Mouse (Mus musculus) C2C12 (cell line): ENCODE results near the gene Atp1b3. TPM values are rescaled to one million over a fixed set of nuclear protein-coding genes. Genes with fewer than 3 reads are reported as not detected.
A peak's percentile ranks its signal among the peaks of the same experiment; 100 is the strongest.

Experiments
- H3K27me3 ChIP-seq: one replicate; pipeline ENCODE4 v1.6.1; 2011; ENCODE audit not compliant: control insufficient read depth, insufficient read depth, insufficient read length
- H3K36me3 ChIP-seq: one replicate; pipeline ENCODE4 v1.6.1; 2011; ENCODE audit not compliant: control insufficient read depth, insufficient read depth
- H3K4me3 ChIP-seq: one replicate; pipeline ENCODE4 v1.5.1; 2011; ENCODE audit warnings: mild to moderate bottlenecking, control low read depth; ENCODE audit not compliant: poor library complexity, insufficient read depth, severe bottlenecking
- H3K79me2 ChIP-seq: one replicate; pipeline ENCODE4 v1.6.1; 2011; ENCODE audit not compliant: control insufficient read depth, insufficient read depth
- H3K79me3 ChIP-seq: one replicate; pipeline ENCODE4 v1.6.1; 2011; ENCODE audit warnings: low read depth, control low read depth
- H3ac ChIP-seq: one replicate; pipeline ENCODE3; 2011; ENCODE audit warnings: low read depth; ENCODE audit not compliant: control insufficient read depth, insufficient read length
- CEBPB ChIP-seq: IDR thresholded peaks from one replicate; pipeline ENCODE4 v1.6.1; 2011; ENCODE audit warnings: low read depth, mild to moderate bottlenecking, control low read depth, moderate library complexity
- CTCF ChIP-seq: IDR thresholded peaks from one replicate; pipeline ENCODE4 v1.5.1; 2011; ENCODE audit not compliant: control insufficient read depth, insufficient read depth, insufficient read length
- FOSL1 ChIP-seq: IDR thresholded peaks from one replicate; pipeline ENCODE4 v1.8.0; 2011; ENCODE audit warnings: mild to moderate bottlenecking, low read length; ENCODE audit not compliant: poor library complexity, insufficient read depth, severe bottlenecking
- MAX ChIP-seq: IDR thresholded peaks from one replicate; pipeline ENCODE4 v1.6.1; 2011; ENCODE audit warnings: mild to moderate bottlenecking, control low read depth
- MYOD1 ChIP-seq: IDR thresholded peaks from one replicate; pipeline ENCODE4 v1.6.1; 2011; ENCODE audit warnings: low read depth; ENCODE audit not compliant: control insufficient read depth, insufficient read length
- MYOG ChIP-seq: IDR thresholded peaks from one replicate; pipeline ENCODE4 v1.6.1; 2011; ENCODE audit not compliant: control insufficient read depth, insufficient read length; ENCODE audit errors: extremely low read depth
- USF1 ChIP-seq: IDR thresholded peaks from one replicate; pipeline ENCODE4 v1.6.1; 2011; ENCODE audit warnings: low read depth, mild to moderate bottlenecking, control low read depth, moderate library complexity
- polyA plus RNA-seq: library from polyadenylated mRNA; unstranded; fragments of >200 nt; fragmentation: generic; extraction: Trizol; gene quantifications from one replicate; pipeline ENCODE4 v1.2.1, GENCODE M21; 2012; ENCODE audit warnings: missing spikeins

Gene Atp1b3
- polyA plus RNA-seq, 1 experiment: 102 TPM

GRCm38 (mm10) chr9:96398165-96398564 is 33.9 kb upstream of the Atp1b3 start:
- Histone ChIP-seq H3ac (no peak overlapping the region), H3K36me3 (no peaks in the 10 kb centered on the region), H3K4me3 (no peak overlapping the region), H3K79me3 (no peaks in the 10 kb centered on the region), H3K79me2 (no peaks in the 10 kb centered on the region), H3K27me3 (no peaks in the 10 kb centered on the region)
- TF ChIP-seq MAX (no peak), CEBPB (no peak), FOSL1 (no peak), MYOD1 (no peak), MYOG (no peak), CTCF (no peak), USF1 (no peak)

GRCm38 (mm10) chr9:96394910-96395690 is 30.9 kb upstream of the Atp1b3 start:
- no peak overlapping the region for H3ac ChIP-seq
- TF ChIP-seq FOSL1 (no peak), CTCF (no peak), CEBPB (no peak), USF1 (no peak), MYOD1 (no peak), MYOG (no peak), MAX (no peak)
- no peak overlapping the region for H3K4me3 ChIP-seq
- no peaks in the 10 kb centered on the region for H3K36me3 ChIP-seq
- H3K79me3 ChIP-seq: no peaks in the 10 kb centered on the region
- H3K27me3 ChIP-seq: no peaks in the 10 kb centered on the region
- H3K79me2 ChIP-seq: no peaks in the 10 kb centered on the region

DNA sequence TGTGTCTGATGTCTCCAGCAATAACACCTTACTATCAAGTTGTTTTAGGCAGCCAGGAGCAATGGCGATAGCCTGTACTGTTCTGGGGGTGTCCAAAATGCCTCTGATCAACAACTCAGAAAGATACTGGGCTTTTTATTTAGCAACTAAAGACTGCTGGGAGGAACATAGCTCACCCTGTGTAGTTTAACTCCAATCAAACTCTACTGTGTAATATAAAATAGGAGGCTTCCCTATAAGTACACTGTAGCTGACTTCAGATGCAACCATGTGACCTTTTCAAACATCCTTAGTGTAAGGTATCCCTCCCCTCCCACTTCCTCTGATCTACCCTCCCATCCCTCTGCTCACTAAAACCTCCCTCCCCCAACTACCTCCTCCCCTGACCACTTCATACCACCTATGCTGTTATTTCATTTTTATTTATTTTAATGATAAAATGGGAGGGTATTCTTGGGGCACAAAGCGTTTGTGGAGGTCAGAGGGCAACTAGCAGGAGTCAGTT is 29.5 kb upstream of the Atp1b3 start:
- TF ChIP-seq MAX (no peak), MYOG (no peak), CTCF (no peak), USF1 (no peak), CEBPB (no peak), MYOD1 (no peak), FOSL1 (no peak)

GRCm38 (mm10) chr9:96393112-96393511 is 28.9 kb upstream of the Atp1b3 start:
- no peak overlapping the region for H3K4me3 ChIP-seq
- TF ChIP-seq CTCF (no peak), CEBPB (no peak), USF1 (no peak), MYOD1 (no peak), MAX (no peak), MYOG (no peak), FOSL1 (no peak)

More for the DNA sequence above, 29.5 kb upstream of the Atp1b3 start:
- Histone ChIP-seq H3K79me2 (no peaks in the 10 kb centered on the region), H3K79me3 (no peaks in the 10 kb centered on the region), H3K4me3 (no peak overlapping the region), H3ac (no peak overlapping the region), H3K27me3 (no peaks in the 10 kb centered on the region), H3K36me3 (no peaks in the 10 kb centered on the region)

GRCm38 (mm10) chr9:96391921-96392320 is 27.7 kb upstream of the Atp1b3 start:
- Histone ChIP-seq H3K79me2 (no peaks in the 10 kb centered on the region), H3K36me3 (no peaks in the 10 kb centered on the region), H3K4me3 (no peak overlapping the region), H3K27me3 (no peaks in the 10 kb centered on the region), H3K79me3 (no peaks in the 10 kb centered on the region), H3ac (no peak overlapping the region)
- TF ChIP-seq CEBPB: peak; percentile 18
- TF ChIP-seq USF1: no peak

More at GRCm38 (mm10) chr9:96393112-96393511, 28.9 kb upstream of the Atp1b3 start:
- Histone ChIP-seq H3K36me3 (no peaks in the 10 kb centered on the region), H3K27me3 (no peaks in the 10 kb centered on the region), H3K79me2 (no peaks in the 10 kb centered on the region), H3ac (no peak overlapping the region), H3K79me3 (no peaks in the 10 kb centered on the region)
